Mouse (Mus musculus) CD4-positive, CD25-positive, alpha-beta regulatory T cell, adult 2 months (primary cell): ENCODE data around the gene Grhl1.

Experiments
- DNase-seq: peaks from one replicate; pipeline ENCODE4 v3.0.0-alpha.2; 2012; ENCODE audit warnings: low read depth, low spot score

Grhl1 gene

DNA sequence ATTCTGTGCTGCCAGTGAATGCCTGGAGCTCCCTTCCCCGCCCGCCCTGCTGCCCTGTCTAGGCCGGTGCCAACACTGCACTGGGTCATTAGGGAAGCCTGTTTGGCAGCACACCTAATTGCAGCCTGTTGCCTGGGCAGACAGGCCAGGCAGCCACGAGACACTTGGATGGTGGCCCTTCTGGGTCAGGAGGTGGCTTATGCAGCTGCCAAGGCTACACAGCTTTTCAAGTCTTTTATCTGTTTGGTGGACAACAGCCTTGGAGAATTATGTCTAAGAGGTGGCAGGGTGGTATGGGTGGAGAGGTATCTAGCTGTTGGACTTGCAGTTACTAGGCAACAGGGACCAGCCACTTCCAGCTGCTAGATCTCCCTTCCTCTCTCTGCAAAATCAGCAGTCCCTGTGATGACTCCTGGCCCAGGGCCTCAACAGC, 70.3 kb downstream of the Grhl1 start:
- no peak for DNase-seq

DNA sequence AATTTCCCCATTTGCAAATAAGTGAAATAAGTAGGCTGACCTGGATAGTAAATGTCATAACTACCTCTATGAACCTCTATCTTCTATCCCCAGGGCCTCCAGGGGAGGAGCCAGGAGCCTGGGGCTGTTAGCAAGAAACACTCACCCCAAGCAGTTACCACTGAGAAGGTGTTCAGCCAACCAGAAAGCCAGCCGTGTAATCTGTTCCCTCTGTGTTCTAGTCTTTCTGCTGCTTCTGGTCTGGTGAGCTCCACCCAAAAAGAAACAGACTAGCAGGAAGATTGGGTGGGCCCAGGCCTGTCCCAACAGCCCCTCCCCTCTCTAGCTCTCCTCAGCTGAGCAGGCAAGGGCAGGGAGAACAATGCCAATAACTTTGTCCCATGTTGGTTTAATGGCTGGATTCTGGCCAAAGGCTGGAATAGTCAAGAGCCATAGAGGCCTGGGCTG, 72.1 kb downstream of the Grhl1 start:
- DNase-seq, result no peak

DNA sequence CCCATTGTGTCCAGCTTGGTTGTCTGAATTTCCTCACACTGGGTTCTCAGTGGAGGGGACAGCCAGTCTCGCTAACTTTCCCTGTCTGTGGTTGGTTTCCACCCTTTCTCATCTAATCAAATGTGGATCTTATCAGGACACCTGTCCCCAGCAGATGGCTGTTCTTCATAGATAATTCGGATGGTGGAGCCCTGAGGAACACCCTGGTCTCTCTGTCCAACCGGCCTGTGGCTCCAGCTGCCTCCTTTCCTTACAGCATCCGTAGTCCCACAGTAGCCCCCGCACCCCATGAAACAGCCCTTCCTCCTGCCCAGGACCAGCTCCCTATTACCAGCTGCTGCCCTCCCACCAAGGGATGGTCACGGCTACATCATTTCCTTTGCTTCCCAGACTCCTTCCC, 73.8 kb downstream of the Grhl1 start:
- DNase-seq, result no peak

DNA sequence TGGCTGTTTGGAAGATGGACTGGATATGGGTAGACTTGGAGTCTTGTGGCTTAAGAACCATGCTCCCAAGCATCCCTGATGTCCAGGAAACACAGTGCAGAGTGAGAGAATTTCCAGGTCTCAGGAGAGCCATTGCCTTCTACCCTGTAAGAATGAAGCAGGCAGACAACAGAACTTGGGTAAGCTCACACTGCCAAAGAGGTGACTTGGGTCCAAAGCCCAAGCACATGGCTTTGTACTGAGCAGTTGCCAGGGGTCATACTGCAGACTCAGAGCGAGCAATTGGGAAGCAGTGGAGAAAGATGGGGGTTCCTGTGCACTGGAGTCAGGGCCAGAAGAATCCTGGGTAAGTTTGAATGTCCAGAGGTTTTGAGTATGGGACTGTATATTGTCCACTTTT, 76.0 kb downstream of the Grhl1 start:
- DNase-seq, result no peak

DNA sequence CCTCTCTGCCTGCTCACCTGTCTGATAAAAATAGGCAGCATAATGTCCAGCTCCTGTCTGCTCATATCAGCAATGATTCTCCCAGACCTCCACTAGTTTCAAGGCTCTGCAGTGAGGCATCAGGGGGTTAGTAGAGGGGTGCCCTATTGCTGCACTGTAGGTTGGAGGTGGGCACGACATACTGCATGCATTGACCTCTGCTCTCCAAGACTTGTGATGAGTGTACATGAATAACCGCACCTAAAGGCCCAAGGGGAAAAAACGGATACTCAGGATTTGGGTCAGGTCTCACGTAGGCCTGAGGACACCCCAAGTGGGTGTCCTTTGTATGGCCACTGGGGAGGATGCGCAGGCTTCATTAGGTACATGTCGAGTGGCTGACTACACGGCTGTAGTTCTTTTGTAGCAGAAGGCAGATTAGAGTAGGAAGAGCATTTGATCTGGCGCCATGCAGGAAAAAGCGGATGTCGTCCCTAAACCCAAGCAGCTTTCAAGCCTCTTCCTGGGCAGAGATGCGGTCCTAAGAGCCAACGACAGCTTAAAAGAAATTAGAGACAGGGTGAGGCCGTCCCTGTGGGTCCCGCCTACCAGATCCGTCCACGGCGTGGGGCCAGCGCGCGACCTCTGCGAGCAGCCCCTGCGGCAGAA, 78.5 kb downstream of the Grhl1 start:
- DNase-seq, result no peak

DNA sequence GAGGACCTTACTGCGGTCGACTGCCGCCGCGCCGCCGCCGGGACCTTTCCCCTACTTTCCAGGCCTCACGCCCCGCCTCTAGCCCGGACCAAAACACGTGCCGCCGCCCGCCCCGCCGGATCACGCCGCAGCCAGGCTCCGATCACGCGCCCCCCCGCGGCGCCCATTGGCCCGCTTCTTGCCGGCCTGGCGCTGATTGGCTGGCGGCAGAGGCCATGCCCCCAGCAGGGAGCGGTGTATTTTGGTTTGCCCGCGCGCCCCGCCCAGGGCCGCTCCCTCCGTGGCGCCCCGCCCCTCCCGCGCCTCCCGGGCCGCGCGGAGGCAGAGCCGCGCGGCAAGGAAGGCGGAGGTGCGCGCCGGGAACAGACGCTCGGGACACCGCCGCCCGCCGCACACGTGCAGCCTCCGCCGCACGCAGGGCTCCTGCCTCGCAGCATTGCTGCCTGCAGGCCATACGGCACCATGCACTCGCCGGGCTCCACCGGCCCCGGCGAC, 79.0 kb downstream of the Grhl1 start, which contains the start of gene Klf11:
Klf11 (plus strand) TSS at position 212 of the 495 bp plus-strand sequence.
- DNase-seq, result peak; percentile 98

DNA sequence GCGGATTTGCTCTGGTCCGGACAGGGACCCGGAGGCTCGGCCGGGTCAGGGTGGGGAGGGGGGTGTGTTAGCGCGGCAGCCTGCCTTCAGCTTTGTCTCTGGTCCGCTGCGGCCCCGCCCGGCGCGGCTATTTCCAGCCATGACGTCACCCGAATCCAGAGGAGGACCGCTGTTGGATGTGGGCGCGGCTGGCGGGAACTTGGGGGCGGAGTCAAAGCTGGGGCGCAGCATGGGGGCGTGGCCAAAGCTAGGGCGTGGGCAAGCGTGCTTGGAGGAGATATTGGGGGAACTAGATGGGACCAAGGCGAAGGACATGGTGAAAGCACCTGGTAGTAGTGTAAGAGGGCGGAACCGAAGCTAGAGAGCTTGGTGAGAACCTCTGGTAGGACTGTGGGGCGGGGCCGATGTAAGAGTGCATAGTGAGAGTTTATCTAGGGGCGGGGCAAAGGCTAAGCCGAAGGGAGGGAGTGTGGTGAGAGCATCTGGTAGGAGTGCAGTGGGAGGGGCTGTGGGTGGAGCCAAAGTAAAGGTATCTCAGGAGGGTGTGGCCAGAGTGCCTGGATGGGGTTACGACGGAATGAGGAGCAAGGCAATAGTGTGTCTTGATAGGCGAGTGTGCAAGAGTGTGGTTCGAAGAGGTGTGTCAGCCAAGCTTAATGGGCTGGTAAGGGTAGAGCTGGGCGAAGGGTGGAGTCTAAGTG, 79.7 kb downstream of the Grhl1 start:
- peak; percentile 95 for DNase-seq

DNA sequence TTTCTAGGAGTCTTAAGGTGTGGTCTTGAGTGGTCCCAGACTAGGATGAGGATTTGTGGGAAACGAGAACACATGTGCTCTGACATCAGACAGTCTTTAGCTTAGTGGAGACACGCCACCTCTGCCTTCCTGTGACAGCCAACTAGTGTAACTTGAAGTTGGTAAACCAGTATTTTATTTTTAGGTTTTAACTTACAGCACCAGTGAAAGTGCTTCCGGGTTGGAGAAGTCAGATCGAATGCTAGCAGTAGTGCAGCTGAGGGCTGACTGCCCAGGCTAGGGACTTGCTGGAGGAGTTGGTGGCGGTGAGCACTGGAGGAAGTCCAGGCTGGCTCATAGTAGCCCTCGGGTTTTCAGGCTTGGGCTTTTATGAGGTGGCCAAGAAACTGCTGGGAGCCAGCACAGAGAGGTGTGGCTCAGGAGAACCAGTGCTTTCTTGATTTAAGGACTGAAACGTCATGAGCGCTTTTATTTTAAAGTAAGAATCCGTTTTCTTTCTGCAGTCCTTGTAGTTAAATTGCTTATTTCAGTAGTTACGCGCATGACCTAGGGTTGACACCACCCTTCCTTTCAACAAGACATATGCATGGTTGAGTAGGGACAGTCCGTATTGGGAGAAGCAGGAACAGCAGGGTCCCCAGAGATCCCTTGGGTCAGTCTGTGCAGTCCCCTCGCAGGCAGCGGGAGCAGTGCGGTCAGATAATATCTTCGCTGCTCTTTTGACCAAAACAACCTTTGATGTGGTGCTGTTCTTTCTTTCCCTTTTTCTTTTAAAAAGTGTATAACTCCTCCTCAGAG, 82.2 kb downstream of the Grhl1 start:
- DNase-seq, result no peak

DNA sequence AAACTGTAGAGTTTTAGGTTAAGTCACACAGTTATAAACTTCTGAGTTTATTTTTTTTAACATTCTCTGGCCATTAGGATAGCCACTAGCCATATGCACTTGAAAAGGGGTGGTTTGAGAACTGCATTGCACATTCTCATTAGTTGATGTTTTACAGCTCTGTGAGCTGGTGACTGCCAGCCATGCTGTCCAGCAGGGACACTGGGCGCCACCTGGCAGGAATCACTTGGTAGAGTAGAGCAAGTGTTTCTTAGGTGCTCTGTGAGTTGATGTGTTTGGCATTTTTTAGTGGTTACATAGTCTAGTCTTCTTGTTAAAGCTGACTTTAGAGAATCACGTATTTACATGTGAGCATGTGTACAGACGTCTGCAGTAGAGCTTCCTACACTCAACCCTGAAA, 84.4 kb downstream of the Grhl1 start:
- DNase-seq, result no peak

DNA sequence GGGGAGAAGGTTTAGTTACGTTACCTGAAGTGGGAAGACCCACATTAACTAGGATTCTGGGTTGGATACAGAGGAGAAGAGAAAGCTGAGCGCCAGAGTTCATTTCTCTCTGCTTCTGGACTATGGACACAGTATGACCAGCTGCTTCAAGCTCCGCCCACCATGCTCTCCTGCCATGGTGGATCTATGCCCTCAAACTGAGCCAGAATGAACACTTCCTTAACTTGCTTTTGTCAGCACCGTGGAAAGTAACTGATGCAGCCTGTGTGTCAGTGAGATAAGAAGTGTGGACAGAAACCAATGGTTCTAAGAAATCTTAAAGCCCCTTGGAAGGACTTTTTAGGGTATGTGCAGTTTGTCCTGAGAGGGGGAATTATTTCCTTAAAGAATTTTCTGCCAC, 86.9 kb downstream of the Grhl1 start:
- no peak for DNase-seq

DNA sequence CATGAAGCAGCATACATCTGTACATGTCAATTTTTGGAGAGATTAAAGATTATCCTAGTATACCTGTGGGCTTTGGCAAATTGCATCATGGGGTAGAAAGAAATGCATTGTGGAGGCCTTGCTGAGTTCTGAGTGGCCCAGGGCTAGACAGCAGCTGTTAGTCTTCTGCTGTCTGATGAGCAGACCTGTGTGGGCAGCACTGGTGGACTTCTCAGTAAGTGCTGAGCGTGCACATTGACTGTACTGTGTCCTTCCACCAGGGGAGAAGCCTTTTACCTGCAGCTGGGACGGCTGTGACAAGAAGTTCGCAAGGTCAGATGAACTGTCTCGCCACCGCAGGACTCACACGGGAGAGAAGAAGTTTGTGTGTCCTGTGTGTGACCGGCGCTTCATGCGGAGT, 87.8 kb downstream of the Grhl1 start:
- no peak for DNase-seq

DNA sequence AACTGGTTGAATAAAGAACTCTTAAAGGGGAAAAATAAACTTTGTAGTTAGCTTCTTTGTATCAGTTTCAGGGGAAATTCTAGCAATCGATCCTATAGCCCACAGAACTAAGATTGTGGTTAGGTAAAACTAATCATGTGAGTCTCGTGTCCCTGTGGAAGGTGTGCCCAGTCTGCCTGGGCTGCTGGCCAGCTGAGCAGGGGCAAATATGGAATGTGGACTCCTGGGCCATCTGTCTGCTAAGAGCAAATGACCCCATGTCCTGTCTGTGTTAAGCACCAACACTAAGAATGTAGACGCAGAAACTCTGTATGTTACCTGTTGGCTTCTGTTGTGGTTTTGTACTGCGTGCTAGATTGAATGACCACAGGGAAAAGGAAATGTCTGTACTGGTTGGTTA, 89.0 kb downstream of the Grhl1 start:
- DNase-seq, result no peak

DNA sequence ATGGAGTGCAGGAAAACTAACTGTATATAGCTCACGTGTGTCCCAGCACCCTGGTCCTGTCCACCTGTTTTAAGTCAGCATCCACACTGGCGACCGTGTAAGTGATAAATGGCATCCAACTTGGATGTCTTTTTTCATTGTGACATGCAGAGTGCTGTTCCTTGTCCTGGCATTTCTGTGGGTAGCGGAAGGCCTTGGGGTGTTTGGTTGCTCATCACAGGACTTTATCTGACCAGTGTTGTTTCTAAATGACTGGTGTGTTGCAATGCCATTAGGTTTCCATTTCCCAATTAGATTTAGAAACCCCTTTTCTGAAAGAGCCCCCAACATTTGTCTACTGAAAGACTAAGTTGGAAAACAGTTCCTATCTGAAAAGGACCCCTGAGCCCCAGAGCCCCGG, 90.0 kb downstream of the Grhl1 start:
- no peak for DNase-seq
